Mouse (Mus musculus) neural tube, embryonic 15.5 days (tissue): ENCODE data around the gene Nktr. TPM values are rescaled to one million over a fixed set of nuclear protein-coding genes. Genes with fewer than 3 reads are reported as not detected.
A peak's percentile ranks its signal among the peaks of the same experiment; 100 is the strongest.

ENCODE experiments used
- ATAC-seq: fragments of 200-750 bp; cut with Nextera tagmentation; 2 replicates; pipeline ENCODE4 v1.8.0; 2017; ENCODE audit warnings: mild to moderate bottlenecking, moderate TSS enrichment, moderate library complexity; ENCODE audit not compliant: low FRiP score
- H3K27ac ChIP-seq: fragments of 300-500 bp; sonication (generic); replicated peaks from 2 replicates; pipeline ENCODE4 v1.5.1; 2015; ENCODE audit warnings: mild to moderate bottlenecking, inconsistent platforms
- H3K27me3 ChIP-seq: fragments of 300-500 bp; sonication (generic); replicated peaks from 2 replicates; pipeline ENCODE4 v1.6.1; 2015; ENCODE audit warnings: inconsistent platforms
- H3K36me3 ChIP-seq: fragments of 300-500 bp; sonication (generic); 2 replicates; pipeline ENCODE4 v1.6.1; 2015; ENCODE audit warnings: inconsistent platforms
- H3K4me1 ChIP-seq: fragments of 300-500 bp; sonication (generic); 2 replicates; pipeline ENCODE4 v1.6.1; 2015; ENCODE audit warnings: inconsistent platforms
- H3K4me2 ChIP-seq: fragments of 300-500 bp; sonication (generic); 2 replicates; pipeline ENCODE4 v1.6.1; 2015; ENCODE audit warnings: inconsistent platforms, mild to moderate bottlenecking, moderate library complexity
- H3K4me3 ChIP-seq: fragments of 300-500 bp; sonication (generic); replicated peaks from 2 replicates; pipeline ENCODE4 v1.5.1; 2015; ENCODE audit warnings: mild to moderate bottlenecking, inconsistent platforms
- H3K9ac ChIP-seq: fragments of 300-500 bp; sonication (generic); replicated peaks from 2 replicates; pipeline ENCODE4 v1.6.1; 2015; ENCODE audit warnings: mild to moderate bottlenecking, inconsistent platforms
- H3K9me3 ChIP-seq: fragments of 300-500 bp; sonication (generic); replicated peaks from 2 replicates; pipeline ENCODE4 v1.6.1; 2016; ENCODE audit warnings: inconsistent platforms
- whole genome bisulfite sequencing: fragments of 180-500 bp; shearing (Covaris S2); methylation state at CpG from one replicate; pipeline ENCODE4 v1.1.7; 2015; ENCODE audit warnings: mixed read lengths; 5-methylcytosine and 5-hydroxymethylcytosine counted together
- polyA plus RNA-seq: library from polyadenylated mRNA; unstranded; fragments of >200 nt; fragmentation: Nextera tagmentation; extraction: Ambion mirVana; gene quantifications from 2 replicates; pipeline ENCODE4 v1.2.1, GENCODE M21; 2015

Nktr gene
- polyA plus RNA-seq, 1 experiment from 2014 or later = 52.8 TPM

GRCm38 (mm10) chr9:121754624-121755023 lies 35.7 kb downstream of the Nktr start:
- H3K9me3 ChIP-seq = no peaks in the 10 kb centered on the region
- H3K4me2 ChIP-seq = no peak overlapping the region
- peaks cover 65% of the 10 kb centered on the region for H3K36me3 ChIP-seq
- ATAC-seq = no peak
- no peak overlapping the region for H3K4me3 ChIP-seq
- no peak overlapping the region for H3K9ac ChIP-seq
- WGBS = 98% methylated on average over 3 of the region's 3 CpGs
- H3K4me1 ChIP-seq = peaks cover 20% of the 10 kb centered on the region
- no peaks in the 10 kb centered on the region for H3K27me3 ChIP-seq
- no peak overlapping the region for H3K27ac ChIP-seq

DNA sequence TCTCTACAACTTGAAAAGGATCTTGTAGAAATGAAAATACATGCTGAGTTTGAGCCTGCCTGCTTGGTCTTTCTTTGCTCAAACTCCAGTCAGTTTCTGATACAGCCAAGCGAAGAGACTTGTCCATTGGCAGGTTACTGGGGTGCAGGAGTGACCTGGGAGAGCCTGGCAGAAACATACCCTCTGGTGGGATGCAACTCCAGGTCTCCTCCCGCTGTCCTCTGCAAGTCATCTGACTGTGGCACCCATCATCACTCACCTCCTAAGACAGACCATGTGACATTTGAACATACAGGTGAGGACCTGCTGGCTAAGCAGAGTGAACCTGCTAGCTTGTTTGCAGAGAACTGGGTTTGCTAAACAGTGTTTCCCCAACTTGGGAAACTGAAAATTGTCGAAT lies 37.8 kb downstream of the Nktr start:
- WGBS = 86% methylated on average over 3 of the region's 3 CpGs

DNA sequence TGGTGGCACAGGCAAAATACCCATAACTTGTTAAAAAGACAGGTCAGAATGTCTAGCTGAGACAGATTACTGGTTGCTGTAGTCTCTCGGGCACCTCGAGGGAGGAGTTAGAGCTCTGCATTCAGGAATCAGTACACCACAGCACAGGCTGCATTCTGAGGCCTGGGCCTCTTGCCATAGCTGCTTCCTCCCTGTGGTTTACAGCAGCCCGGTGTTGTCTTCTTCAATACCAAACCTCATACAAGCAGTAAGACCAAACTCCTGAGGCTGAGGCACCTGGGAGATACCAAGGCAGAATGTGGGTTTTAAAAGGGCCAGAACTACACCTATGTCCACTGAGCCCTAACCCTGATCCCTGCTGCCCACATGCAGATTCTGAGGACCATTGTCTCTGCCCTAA lies 38.5 kb downstream of the Nktr start:
- ATAC-seq = no peak
- 63% methylated on average over 3 of the region's 3 CpGs for WGBS
- Histone ChIP-seq H3K27ac (no peak overlapping the region), H3K36me3 (peaks cover 39% of the 10 kb centered on the region), H3K4me3 (no peak overlapping the region), H3K9me3 (no peaks in the 10 kb centered on the region), H3K27me3 (no peaks in the 10 kb centered on the region), H3K4me2 (0 out of 2 replicates have a peak overlapping the region, but pooled peaks have one; percentile 81), H3K9ac (peak overlapping the region; percentile 17; the same call in 1 of the 2 replicates), H3K4me1 (peaks cover 40% of the 10 kb centered on the region)

More for the DNA sequence above, 37.8 kb downstream of the Nktr start:
- H3K27me3 ChIP-seq = no peaks in the 10 kb centered on the region
- H3K4me2 ChIP-seq = no peak overlapping the region
- ATAC-seq = no peak
- H3K4me1 ChIP-seq = peaks cover 34% of the 10 kb centered on the region
- peaks cover 44% of the 10 kb centered on the region for H3K36me3 ChIP-seq
- H3K9me3 ChIP-seq = no peaks in the 10 kb centered on the region
- H3K9ac ChIP-seq = no peak overlapping the region
- H3K27ac ChIP-seq = no peak overlapping the region
- H3K4me3 ChIP-seq = no peak overlapping the region

DNA sequence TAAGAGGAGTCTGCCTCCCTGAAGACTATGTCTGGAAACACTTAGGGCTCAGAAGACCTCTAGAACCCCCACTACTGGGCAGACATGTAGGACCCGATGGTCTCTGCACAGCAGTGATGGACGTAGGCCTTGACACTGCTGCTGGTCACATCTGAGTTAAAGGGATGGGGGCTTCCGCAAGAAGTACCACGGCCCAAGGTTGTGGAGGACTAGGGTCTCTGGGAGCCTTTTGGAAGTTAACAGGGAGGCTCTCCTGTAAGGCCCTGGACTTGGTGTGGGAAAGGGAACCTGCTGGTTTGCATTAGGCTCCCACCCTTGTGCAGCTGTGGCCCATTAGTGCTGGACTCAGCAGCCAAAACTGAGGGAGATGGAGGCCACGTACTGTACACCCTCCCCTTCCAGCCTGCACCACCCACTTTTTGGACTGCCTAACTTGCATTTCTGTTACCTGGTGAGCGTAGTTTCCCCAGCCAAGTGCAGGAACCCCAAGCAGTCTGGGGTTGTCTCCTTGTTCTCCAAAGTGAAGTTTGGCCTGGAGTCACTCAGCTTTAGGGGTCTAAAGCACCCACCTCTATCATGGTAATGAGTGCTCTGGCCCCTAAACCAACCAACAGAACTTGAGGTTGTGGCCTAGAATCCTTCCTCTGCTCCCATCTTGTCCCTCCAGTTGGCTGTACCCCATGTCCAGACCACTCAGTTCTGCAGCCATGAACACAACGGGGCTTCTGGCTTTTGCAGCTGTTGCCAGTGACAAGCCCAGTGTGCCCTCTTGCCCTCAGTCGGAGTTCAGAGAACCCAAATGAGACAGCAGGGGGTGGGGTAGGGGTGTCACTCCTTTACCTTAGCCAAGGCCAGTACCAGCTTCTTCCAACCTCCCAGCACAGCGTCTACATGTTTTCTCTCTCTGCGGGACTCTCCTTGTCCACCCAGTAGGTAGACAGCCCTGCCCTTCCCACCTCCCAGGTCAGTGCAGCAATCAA lies 39.2 kb downstream of the Nktr start:
- no peaks in the 10 kb centered on the region for H3K9me3 ChIP-seq
- H3K36me3 ChIP-seq = peaks cover 41% of the 10 kb centered on the region
- peak overlapping the region; percentile 91 for H3K4me3 ChIP-seq
- WGBS = 54% methylated on average over 10 of the region's 10 CpGs
- peak overlapping the region; percentile 91; the same call in 1 of the 2 replicates for H3K27ac ChIP-seq
- H3K27me3 ChIP-seq = no peaks in the 10 kb centered on the region
- peaks cover 45% of the 10 kb centered on the region for H3K4me1 ChIP-seq
- peak overlapping the region; percentile 81 for H3K4me2 ChIP-seq
- peak overlapping the region; percentile 95 for H3K9ac ChIP-seq
- no peak for ATAC-seq

- Histone ChIP-seq H3K4me3 (peak within 1 kb of the TSS; percentile 91), H3K4me2 (peak within 1 kb of the TSS; percentile 81), H3K9ac (peak within 1 kb of the TSS; percentile 95), H3K27me3 (no peaks in the 10 kb centered on the region), H3K9me3 (no peaks in the 10 kb centered on the region), H3K27ac (peak within 1 kb of the TSS; percentile 91), H3K36me3 (peaks cover 45% of the 10 kb centered on the region), H3K4me1 (peaks cover 53% of the 10 kb centered on the region)
- ATAC-seq = peak; percentile 88
- WGBS = under 1% methylated on average over 83 of the region's 97 CpGs
These were observed 40.4 kb downstream of the Nktr start, which contains the start of gene Zfp651 for GRCm38 (mm10) chr9:121759091-121760081. TSS of gene Zfp651 (plus strand) at chr9:121759330.

DNA sequence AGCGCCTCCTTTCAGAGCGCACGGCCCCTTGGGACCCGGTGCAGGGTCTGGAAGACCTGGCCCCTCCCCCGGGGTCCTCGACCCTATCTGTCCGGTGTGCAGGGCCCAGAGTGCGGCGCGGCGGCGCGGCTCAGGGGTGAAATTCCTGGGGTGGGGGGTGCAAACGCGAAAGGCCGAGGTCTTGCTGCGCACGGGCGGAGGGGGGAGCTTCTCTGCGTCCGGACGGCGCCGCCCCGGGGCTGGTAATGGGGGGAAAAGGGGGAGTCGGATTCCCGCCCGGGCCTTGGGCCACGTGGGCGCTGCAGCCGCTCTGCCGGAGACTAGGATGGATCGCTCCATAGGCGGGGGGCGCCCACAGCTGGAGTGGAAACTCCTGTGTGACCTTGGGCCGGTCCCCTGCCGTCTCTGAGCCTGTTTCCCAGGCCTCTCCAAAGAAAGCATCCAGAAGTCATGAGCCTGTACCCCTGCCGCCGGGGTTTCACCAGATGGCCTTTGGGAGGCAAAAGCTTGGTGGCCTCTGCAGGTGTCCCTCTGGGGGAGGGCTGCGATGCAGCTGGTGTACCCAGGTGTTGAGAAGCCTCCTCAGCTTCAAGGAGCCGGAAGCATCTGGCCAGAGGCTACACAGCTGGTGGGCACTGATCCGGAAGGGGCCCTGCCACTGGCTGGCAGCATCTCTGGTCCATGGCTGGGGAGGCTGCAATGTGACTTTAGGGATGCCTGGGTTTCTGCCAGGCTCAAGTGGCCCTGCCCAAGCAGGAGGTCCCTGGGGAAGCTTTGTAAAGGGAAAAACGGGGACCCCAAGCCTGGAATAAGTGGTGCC lies 41.5 kb downstream of the Nktr start:
- under 1% methylated on average over 43 of the region's 43 CpGs for WGBS
- no peaks in the 10 kb centered on the region for H3K27me3 ChIP-seq
- ATAC-seq = peak; percentile 30
- peak overlapping the region; percentile 91 for H3K4me3 ChIP-seq
- H3K9me3 ChIP-seq = no peaks in the 10 kb centered on the region
- peak overlapping the region; percentile 95 for H3K9ac ChIP-seq
- peak overlapping the region; percentile 91 for H3K27ac ChIP-seq
- peak overlapping the region; percentile 81 for H3K4me2 ChIP-seq
- peaks cover 55% of the 10 kb centered on the region for H3K4me1 ChIP-seq
- peaks cover 45% of the 10 kb centered on the region for H3K36me3 ChIP-seq

- peaks cover 55% of the 10 kb centered on the region for H3K4me1 ChIP-seq
- no peaks in the 10 kb centered on the region for H3K27me3 ChIP-seq
- no peak for ATAC-seq
- peaks cover 45% of the 10 kb centered on the region for H3K36me3 ChIP-seq
- H3K4me2 ChIP-seq = peak overlapping the region; percentile 81
- H3K9ac ChIP-seq = peak overlapping the region; percentile 95
- peak overlapping the region; percentile 91 for H3K4me3 ChIP-seq
- peak overlapping the region; percentile 91 for H3K27ac ChIP-seq
- H3K9me3 ChIP-seq = no peaks in the 10 kb centered on the region
- 67% methylated on average over 10 of the region's 10 CpGs for WGBS
These were observed 42.2 kb downstream of the Nktr start for GRCm38 (mm10) chr9:121761091-121761665.

- ATAC-seq = no peak
- Histone ChIP-seq H3K36me3 (peaks cover 46% of the 10 kb centered on the region), H3K9me3 (no peaks in the 10 kb centered on the region), H3K4me1 (peaks cover 55% of the 10 kb centered on the region), H3K4me2 (peak overlapping the region; percentile 81; the same call in 1 of the 2 replicates), H3K4me3 (no peak overlapping the region), H3K27ac (no peak overlapping the region), H3K9ac (0 out of 2 replicates have a peak overlapping the region, but pooled peaks have one; percentile 95), H3K27me3 (no peaks in the 10 kb centered on the region)
- WGBS = 68% methylated on average over 8 of the region's 8 CpGs
These were observed 42.8 kb downstream of the Nktr start for GRCm38 (mm10) chr9:121761787-121762186.

- H3K9ac ChIP-seq = no peak overlapping the region
- peaks cover 48% of the 10 kb centered on the region for H3K36me3 ChIP-seq
- H3K4me3 ChIP-seq = no peak overlapping the region
- no peaks in the 10 kb centered on the region for H3K9me3 ChIP-seq
- H3K4me1 ChIP-seq = peaks cover 52% of the 10 kb centered on the region
- H3K4me2 ChIP-seq = no peak overlapping the region
- H3K27me3 ChIP-seq = no peaks in the 10 kb centered on the region
- 88% methylated on average over 10 of the region's 10 CpGs for WGBS
- no peak overlapping the region for H3K27ac ChIP-seq
- no peak for ATAC-seq
These were observed 43.3 kb downstream of the Nktr start for GRCm38 (mm10) chr9:121762248-121762647.

DNA sequence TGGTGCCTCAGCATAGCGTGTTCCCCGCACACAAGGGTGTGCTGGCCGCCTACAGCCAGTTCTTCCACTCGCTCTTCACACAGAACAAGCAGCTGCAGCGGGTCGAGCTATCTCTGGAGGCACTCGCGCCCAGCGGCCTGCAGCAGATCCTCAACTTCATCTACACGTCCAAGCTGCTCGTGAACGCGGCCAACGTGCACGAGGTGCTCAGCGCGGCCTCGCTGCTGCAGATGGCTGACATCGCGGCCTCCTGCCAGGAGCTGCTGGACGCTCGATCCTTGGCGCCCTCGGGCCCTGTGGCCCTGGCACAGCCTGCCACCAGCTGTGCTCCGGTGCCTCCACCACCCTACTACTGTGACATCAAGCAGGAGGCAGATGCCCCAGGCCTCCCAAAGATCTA lies 43.8 kb downstream of the Nktr start:
- Histone ChIP-seq H3K4me3 (no peak overlapping the region), H3K9ac (no peak overlapping the region), H3K4me2 (no peak overlapping the region), H3K9me3 (no peaks in the 10 kb centered on the region), H3K36me3 (peaks cover 53% of the 10 kb centered on the region), H3K27ac (no peak overlapping the region), H3K4me1 (peaks cover 47% of the 10 kb centered on the region), H3K27me3 (no peaks in the 10 kb centered on the region)
- WGBS = 83% methylated on average over 25 of the region's 25 CpGs
- no peak for ATAC-seq
